Mouse (Mus musculus) bone marrow macrophage, adult 2 months (primary cell): ENCODE results near the gene Plekho2.

Experiments used
- CTCF ChIP-seq: IDR thresholded peaks from 2 replicates; pipeline ENCODE4 v1.5.1; 2012; ENCODE audit warnings: low read depth, mild to moderate bottlenecking, low read length, moderate library complexity
- POLR2A ChIP-seq: IDR thresholded peaks from 2 replicates; pipeline ENCODE4 v1.6.1; 2012; ENCODE audit warnings: mild to moderate bottlenecking, low read depth, low read length, borderline replicate concordance

- TF ChIP-seq CTCF (no peak), POLR2A (no peak)
Measured at GRCm38 (mm10) chr9:65536491-65536890, 43.3 kb downstream of the Plekho2 start.
